In the genomic region with DNA sequence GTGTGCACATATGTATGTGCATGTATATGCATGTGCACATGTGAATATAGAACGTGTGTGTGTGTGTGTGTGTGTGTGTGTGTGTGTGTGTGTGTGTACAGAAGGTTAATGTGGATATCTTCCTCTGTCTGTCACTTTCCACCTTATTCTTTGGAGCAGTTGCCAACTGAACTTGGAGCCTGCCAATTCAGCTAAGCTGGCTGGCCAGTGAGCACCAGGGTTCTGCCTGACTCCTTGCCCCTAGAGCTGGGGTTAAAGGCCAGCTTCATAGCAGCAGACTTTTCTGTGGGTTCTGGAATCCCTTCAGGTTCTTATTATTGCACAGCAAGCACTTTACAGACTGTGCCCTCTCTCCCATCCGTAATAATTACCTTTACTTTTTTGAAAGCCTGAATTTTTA, we compare ENCODE assay signal across 25 mouse cellular contexts.
A peak's percentile ranks its signal among the peaks of the same experiment; 100 is the strongest.
DNase-seq lines count a peak whose midpoint lies in the region; ATAC-seq and TF ChIP-seq lines count a peak whose summit lies in the region.
"Had no signal": no experiment of that assay in that cellular context is flagged by ENCODE, and none has a peak within 500 bp of the region (broad histone marks: within the 10 kb centered on the region; RNA-seq: fewer than 3 reads in every experiment).

No protein-coding gene starts in this region.

- H3K9me3 ChIP-seq in kidney, embryonic 15.5 days (replicated peaks): no peaks in the 10 kb centered on the region
- H3K9me3 ChIP-seq in kidney, embryonic 16.5 days (ENCODE audit: low read length): no peaks in the 10 kb centered on the region
- peaks cover 12% of the 10 kb centered on the region; the same call in 1 of the 2 replicates for H3K9me3 ChIP-seq in megakaryocyte, embryonic 14.5 days
- H3K9me3 ChIP-seq: embryonic facial prominence, embryonic 10.5 days; embryonic facial prominence, embryonic 12.5 days; forebrain, embryonic 13.5 days had no signal

- H3K4me3 ChIP-seq in kidney, embryonic 15.5 days (replicated peaks): no peak overlapping the region
- no peak overlapping the region for H3K4me3 ChIP-seq in kidney, adult 2 months (ENCODE audit: insufficient read depth, low read depth, low read length)
- H3K4me3 ChIP-seq in kidney, embryonic 16.5 days (ENCODE audit: low read length): no peak overlapping the region
- peak overlapping the region; percentile 38 for H3K4me3 ChIP-seq in megakaryocyte, embryonic 14.5 days (replicated peaks)
- H3K4me3 ChIP-seq: embryonic facial prominence, embryonic 10.5 days; embryonic facial prominence, embryonic 12.5 days; forebrain, embryonic 13.5 days had no signal

- TF ChIP-seq CTCF in kidney, adult 2 months (conservative IDR thresholded peaks at IDR 0.05; ENCODE audit: insufficient read depth, insufficient read length, low read depth, low read length): no peak

- WGBS in kidney, embryonic 15.5 days: 63% methylated on average over 2 of the region's 2 CpGs
- 58% methylated on average over 2 of the region's 2 CpGs for WGBS in kidney, adult 2 months
- WGBS in kidney, embryonic 16.5 days: 60% methylated on average over 2 of the region's 2 CpGs

- H3K9ac ChIP-seq in kidney, embryonic 15.5 days: no peak overlapping the region
- no peak overlapping the region for H3K9ac ChIP-seq in kidney, embryonic 16.5 days (replicated peaks; ENCODE audit: low read length)
- H3K9ac ChIP-seq: embryonic facial prominence, embryonic 12.5 days; forebrain, embryonic 13.5 days had no signal

- no peak overlapping the region for H3K4me2 ChIP-seq in kidney, embryonic 15.5 days
- no peak overlapping the region for H3K4me2 ChIP-seq in kidney, embryonic 16.5 days (replicated peaks; ENCODE audit: low read depth, low read length)
- H3K4me2 ChIP-seq: embryonic facial prominence, embryonic 12.5 days; forebrain, embryonic 13.5 days had no signal

- H3K4me1 ChIP-seq in kidney, embryonic 15.5 days: no peaks in the 10 kb centered on the region
- no peaks in the 10 kb centered on the region for H3K4me1 ChIP-seq in kidney, adult 2 months (ENCODE audit: control insufficient read depth, insufficient read depth, low read length)
- H3K4me1 ChIP-seq in kidney, embryonic 16.5 days (ENCODE audit: insufficient read depth, low read length): no peaks in the 10 kb centered on the region
- no peaks in the 10 kb centered on the region for H3K4me1 ChIP-seq in megakaryocyte, embryonic 14.5 days
- H3K4me1 ChIP-seq: embryonic facial prominence, embryonic 12.5 days; forebrain, embryonic 13.5 days had no signal

- H3K36me3 ChIP-seq in kidney, embryonic 15.5 days: no peaks in the 10 kb centered on the region
- H3K36me3 ChIP-seq in kidney, adult 2 months (ENCODE audit: control insufficient read depth, insufficient read depth, low read length): no peaks in the 10 kb centered on the region
- no peaks in the 10 kb centered on the region for H3K36me3 ChIP-seq in kidney, embryonic 16.5 days (ENCODE audit: insufficient read depth, low read length)
- no peaks in the 10 kb centered on the region for H3K36me3 ChIP-seq in megakaryocyte, embryonic 14.5 days (replicated peaks; ENCODE audit: low read length)
- H3K36me3 ChIP-seq: embryonic facial prominence, embryonic 10.5 days; embryonic facial prominence, embryonic 12.5 days; G1E had no signal

- H3K27ac ChIP-seq in kidney, embryonic 15.5 days: no peak overlapping the region
- no peak overlapping the region for H3K27ac ChIP-seq in kidney, adult 2 months (ENCODE audit: insufficient read depth, low read depth, low read length)
- H3K27ac ChIP-seq in kidney, embryonic 16.5 days (ENCODE audit: low read length): no peak overlapping the region
- H3K27ac ChIP-seq: embryonic facial prominence, embryonic 10.5 days; embryonic facial prominence, embryonic 12.5 days; forebrain, embryonic 13.5 days had no signal

- no peaks in the 10 kb centered on the region for H3K27me3 ChIP-seq in kidney, embryonic 15.5 days
- no peaks in the 10 kb centered on the region for H3K27me3 ChIP-seq in kidney, adult 2 months (replicated peaks; ENCODE audit: control insufficient read depth, insufficient read depth, low read length)
- no peaks in the 10 kb centered on the region for H3K27me3 ChIP-seq in kidney, embryonic 16.5 days (ENCODE audit: insufficient read depth, low read length)
- H3K27me3 ChIP-seq in megakaryocyte, embryonic 14.5 days (replicated peaks): no peaks in the 10 kb centered on the region
- H3K27me3 ChIP-seq: CH12.LX; embryonic facial prominence, embryonic 12.5 days; forebrain, embryonic 13.5 days; Patski had no signal

- no peak for ATAC-seq in kidney, embryonic 15.5 days (replicated peaks; ENCODE audit: low FRiP score)
- no peak for ATAC-seq in kidney, embryonic 16.5 days (ENCODE audit: low FRiP score, low TSS enrichment)
- ATAC-seq in megakaryocyte, adult 5-6 weeks (ENCODE audit: poor library complexity, severe bottlenecking): no peak
- ATAC-seq: activated CD4-positive, CD25-positive, alpha-beta regulatory T cell, adult 4 months; CD4-positive, CD25-positive, alpha-beta regulatory T cell, adult 4 months; forebrain, embryonic 13.5 days; Patski had no signal

- no peak for TF ChIP-seq POLR2A in kidney, adult 2 months (IDR thresholded peaks at IDR 0.05; ENCODE audit: low read depth, low read length)

- peak; percentile 21 for DNase-seq in kidney, adult 11 months
- DNase-seq in kidney, adult 2 months: peak; percentile 66
- no peak for DNase-seq in kidney, postnatal 10 days
- DNase-seq in kidney, adult 9 months: peak; percentile 35
- DNase-seq: adrenal gland, adult 8-10 months; adrenal gland, postnatal 14 days; adrenal gland, postnatal 36 days; B cell, adult 2 months; cerebellum, adult 11-12 months; cerebellum, adult 2 months; cerebellum, adult 9-10 months; cerebellum, postnatal 10 days; cerebellum, postnatal 25 days had no signal
